Mouse (Mus musculus) neutrophil, adult 83 days (primary cell): ENCODE data around the gene Bsph2. TPM values are rescaled to one million over a fixed set of nuclear protein-coding genes. Genes with fewer than 3 reads are reported as not detected.

Source experiments
- total RNA-seq, 2 experiments: library from RNA; stranded (reverse); gene quantifications; one replicate each; pipeline ENCODE4 v1.2.4; 2023

Bsph2 gene
- not detected for total RNA-seq

DNA sequence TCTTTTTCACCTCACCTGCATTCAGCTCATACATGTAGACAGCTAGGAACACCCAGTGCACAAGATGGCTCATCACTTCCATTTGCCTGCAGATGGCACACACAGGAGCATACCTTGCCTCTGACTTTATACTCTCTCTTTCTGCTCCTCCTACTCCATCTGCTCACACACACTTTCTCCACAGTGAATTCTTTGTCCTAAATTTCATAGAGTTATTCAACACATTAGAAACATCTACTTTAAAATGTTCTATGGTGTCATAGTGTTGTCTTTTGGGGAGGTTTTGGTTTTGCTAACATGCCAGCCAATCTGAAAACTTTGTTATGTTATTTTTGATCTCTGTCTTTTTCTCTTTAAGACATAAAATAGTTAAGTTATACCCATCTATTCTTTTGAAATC lies at the start of gene Bsph2:
Gene Bsph2 (minus strand): TSS at position 101 of the 400 bp plus-strand sequence.

Other genes with a start within 250 kb of the Bsph2 start
- 1 to 10 TPM; 2.5 to 2.9 TPM for gene Pla2g4c, start 246.4 kb downstream of the Bsph2 start, total RNA-seq
- gene Cabp5, start 172.9 kb downstream of the Bsph2 start, total RNA-seq = under 1 TPM in 1 of 2 experiments, not detected in 1; 0.44 TPM
- not detected for gene Bsph1, start 120.2 kb downstream of the Bsph2 start, total RNA-seq
- gene Sult2a5, start 52.9 kb upstream of the Bsph2 start, total RNA-seq = not detected
- gene Sult2a2, start 162.4 kb upstream of the Bsph2 start, total RNA-seq = not detected